Mouse (Mus musculus) brain, embryonic 14.5 days (tissue): ENCODE measurements around the gene Mgmt.

Experiments
- CTCF ChIP-seq: fragments of 200-500 bp; IDR thresholded peaks from 2 replicates; pipeline ENCODE4 v1.5.1; 2012; ENCODE audit warnings: inconsistent platforms, mild to moderate bottlenecking, moderate library complexity, borderline replicate concordance; ENCODE audit not compliant: insufficient read depth, insufficient read length; ENCODE audit errors: extremely low read depth
- POLR2A ChIP-seq: fragments of 200-500 bp; IDR thresholded peaks from 2 replicates; pipeline ENCODE4 v1.6.1; 2012; ENCODE audit warnings: mild to moderate bottlenecking, inconsistent platforms, borderline replicate concordance; ENCODE audit not compliant: poor library complexity, insufficient read depth, insufficient read length, severe bottlenecking; ENCODE audit errors: extremely low read depth

GRCm38 (mm10) chr7:137075301-137075700 is 180.9 kb downstream of the Mgmt start:
- no peak for TF ChIP-seq CTCF
- no peak for TF ChIP-seq POLR2A
